Mouse (Mus musculus) ES-Bruce4 (cell line): ENCODE measurements around the gene Med25.

Experiments used
- CTCF ChIP-seq: IDR thresholded peaks from one replicate; pipeline ENCODE4 v1.8.1; 2011; ENCODE audit warnings: low read depth, low read length
- EP300 ChIP-seq: IDR thresholded peaks from 2 replicates; pipeline ENCODE4 v1.6.1; 2011; ENCODE audit warnings: low read depth, low read length; ENCODE audit not compliant: insufficient read depth

DNA sequence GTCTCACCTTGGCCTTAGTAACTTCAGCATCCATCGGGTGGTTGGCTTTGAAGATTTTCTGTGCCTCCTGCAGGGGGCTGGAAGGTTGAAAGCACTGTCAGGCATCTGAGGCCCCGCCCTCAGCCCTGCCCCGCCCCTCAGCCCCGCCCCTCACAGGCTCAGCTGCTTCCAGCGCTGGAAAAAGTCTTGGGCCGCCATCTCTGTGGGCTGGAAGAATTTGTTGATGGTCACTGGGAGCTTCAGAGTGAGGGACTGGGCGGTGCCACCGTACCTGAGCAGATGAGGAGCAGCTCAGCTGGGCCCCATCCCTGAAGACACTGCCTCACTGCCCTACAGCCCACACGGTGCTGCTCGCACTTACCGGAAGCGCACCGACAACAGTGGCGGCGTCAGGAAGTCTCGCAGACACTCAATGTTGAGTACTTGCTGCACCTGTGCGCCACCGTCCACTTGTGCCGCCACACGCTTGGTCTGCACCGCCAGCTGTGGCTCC, 8.8 kb upstream of the Med25 start:
- TF ChIP-seq CTCF (no peak), EP300 (no peak)
